Mouse (Mus musculus) forebrain, embryonic 15.5 days (tissue): ENCODE data around the gene Zfp493. TPM values are rescaled to one million over a fixed set of nuclear protein-coding genes. Genes with fewer than 3 reads are reported as not detected.
"Not testable (repeated sequence)": the region's sequence is repeated elsewhere in the genome, so short reads cannot be mapped to it uniquely, and the experiment has no call there.

Experiments used
- ATAC-seq: fragments of 200-750 bp; cut with Nextera tagmentation; replicated peaks from 2 replicates; pipeline ENCODE4 v1.8.0; 2017; ENCODE audit warnings: mild to moderate bottlenecking, moderate TSS enrichment, moderate library complexity
- H3K27ac ChIP-seq: fragments of 300-500 bp; sonication (generic); replicated peaks from 2 replicates; pipeline ENCODE4 v1.5.1; 2015; ENCODE audit warnings: mild to moderate bottlenecking, inconsistent platforms
- H3K27me3 ChIP-seq: fragments of 300-500 bp; sonication (generic); 2 replicates; pipeline ENCODE4 v1.6.1; 2015; ENCODE audit warnings: inconsistent platforms
- H3K36me3 ChIP-seq: fragments of 300-500 bp; sonication (generic); 2 replicates; pipeline ENCODE4 v1.6.1; 2015; ENCODE audit warnings: mild to moderate bottlenecking, inconsistent platforms
- H3K4me1 ChIP-seq: fragments of 300-500 bp; sonication (generic); 2 replicates; pipeline ENCODE4 v1.6.1; 2015; ENCODE audit warnings: inconsistent platforms
- H3K4me2 ChIP-seq: fragments of 300-500 bp; sonication (generic); replicated peaks from 2 replicates; pipeline ENCODE4 v1.6.1; 2015; ENCODE audit warnings: mild to moderate bottlenecking, inconsistent platforms
- H3K4me3 ChIP-seq: fragments of 300-500 bp; sonication (generic); 2 replicates; pipeline ENCODE4 v1.5.1; 2015; ENCODE audit warnings: mild to moderate bottlenecking, inconsistent platforms
- H3K9ac ChIP-seq: fragments of 300-500 bp; sonication (generic); replicated peaks from 2 replicates; pipeline ENCODE4 v1.6.1; 2015; ENCODE audit warnings: mild to moderate bottlenecking, inconsistent platforms
- H3K9me3 ChIP-seq: fragments of 300-500 bp; sonication (generic); 2 replicates; pipeline ENCODE4 v1.6.1; 2016; ENCODE audit warnings: inconsistent platforms
- WGBS: fragments of 180-500 bp; shearing (Covaris S2); methylation state at CpG from one replicate; pipeline ENCODE4 v1.1.7; 2015; ENCODE audit warnings: mixed read lengths; 5-methylcytosine and 5-hydroxymethylcytosine counted together
- polyA plus RNA-seq: library from polyadenylated mRNA; unstranded; fragments of >200 nt; fragmentation: Nextera tagmentation; extraction: Ambion mirVana; gene quantifications from 2 replicates; pipeline ENCODE4 v1.2.1, GENCODE M21; 2015

The Zfp493 gene
- polyA plus RNA-seq: 2.8 and 3.5 TPM in 2 replicates

GRCm38 (mm10) chr13:67779265-67780221, at the start of gene Zfp493:
Zfp493 (plus strand) TSS chr13:67779693.
- Histone ChIP-seq H3K9ac (peak within 1 kb of the TSS; percentile 71), H3K27me3 (no peaks in the 10 kb centered on the region), H3K9me3 (no peaks in the 10 kb centered on the region), H3K4me3 (peak within 1 kb of the TSS; percentile 74), H3K4me2 (peak within 1 kb of the TSS; percentile 70), H3K36me3 (no peaks in the 10 kb centered on the region), H3K4me1 (peaks cover 9% of the 10 kb centered on the region), H3K27ac (no peak within 1 kb of the TSS)
- ATAC-seq: peak; percentile 98
- 9% methylated on average over 26 of the region's 26 CpGs for WGBS

- not testable (repeated sequence) for H3K4me1 ChIP-seq, H3K4me2 ChIP-seq, H3K27me3 ChIP-seq, H3K9ac ChIP-seq, ATAC-seq, H3K4me3 ChIP-seq, H3K27ac ChIP-seq, H3K9me3 ChIP-seq, H3K36me3 ChIP-seq
- WGBS: 92% methylated on average over 9 of the region's 9 CpGs
Observed at GRCm38 (mm10) chr13:67734391-67734790, 45.1 kb upstream of the Zfp493 start.

- 91% methylated on average over 3 of the region's 3 CpGs for WGBS
- Histone ChIP-seq H3K27me3 (no peaks in the 10 kb centered on the region), H3K9ac (no peak overlapping the region), H3K4me3 (no peak overlapping the region), H3K27ac (no peak overlapping the region), H3K4me2 (no peak overlapping the region), H3K36me3 (peaks cover 7% of the 10 kb centered on the region), H3K4me1 (no peaks in the 10 kb centered on the region), H3K9me3 (0 out of 2 replicates have a peak, but pooled peaks cover 2% of the 10 kb centered on the region)
- ATAC-seq: no peak
Observed at GRCm38 (mm10) chr13:67742941-67743340, 36.6 kb upstream of the Zfp493 start.

- WGBS: 92% methylated on average over 9 of the region's 9 CpGs
- no peak overlapping the region for H3K27ac ChIP-seq
- H3K4me3 ChIP-seq: no peak overlapping the region
Observed at GRCm38 (mm10) chr13:67743896-67744295, 35.6 kb upstream of the Zfp493 start.

GRCm38 (mm10) chr13:67754333-67755306, 24.9 kb upstream of the Zfp493 start, which contains the start of gene Zfp85:
Zfp85 (minus strand) TSS chr13:67755228.
- H3K4me2 ChIP-seq: peak within 1 kb of the TSS; percentile 61
- H3K27ac ChIP-seq: peak within 1 kb of the TSS; percentile 62
- H3K9ac ChIP-seq: peak within 1 kb of the TSS; percentile 77
- peak within 1 kb of the TSS; percentile 72 for H3K4me3 ChIP-seq
- no peaks in the 10 kb centered on the region for H3K27me3 ChIP-seq
- ATAC-seq: peak; percentile 96
- H3K9me3 ChIP-seq: no peaks in the 10 kb centered on the region
- WGBS: 7% methylated on average over 24 of the region's 24 CpGs
- peaks cover 8% of the 10 kb centered on the region for H3K36me3 ChIP-seq
- H3K4me1 ChIP-seq: peaks cover 8% of the 10 kb centered on the region

More at GRCm38 (mm10) chr13:67743896-67744295, 35.6 kb upstream of the Zfp493 start:
- no peak for ATAC-seq
- peaks cover 17% of the 10 kb centered on the region for H3K36me3 ChIP-seq
- 0 out of 2 replicates have a peak, but pooled peaks cover 8% of the 10 kb centered on the region for H3K9me3 ChIP-seq
- H3K4me2 ChIP-seq: no peak overlapping the region
- no peak overlapping the region for H3K9ac ChIP-seq
- no peaks in the 10 kb centered on the region for H3K27me3 ChIP-seq
- H3K4me1 ChIP-seq: no peaks in the 10 kb centered on the region

GRCm38 (mm10) chr13:67755761-67756160, 23.7 kb upstream of the Zfp493 start:
- Histone ChIP-seq H3K9ac (0 out of 2 replicates have a peak overlapping the region, but pooled peaks have one; percentile 77), H3K4me1 (peaks cover 8% of the 10 kb centered on the region), H3K36me3 (peaks cover 6% of the 10 kb centered on the region), H3K27ac (no peak overlapping the region), H3K27me3 (no peaks in the 10 kb centered on the region), H3K4me2 (no peak overlapping the region), H3K4me3 (peak overlapping the region; percentile 72), H3K9me3 (no peaks in the 10 kb centered on the region)
- ATAC-seq: no peak
- 74% methylated on average over 6 of the region's 6 CpGs for WGBS

GRCm38 (mm10) chr13:67759966-67760365, 19.5 kb upstream of the Zfp493 start:
- H3K36me3 ChIP-seq: no peaks in the 10 kb centered on the region
- no peaks in the 10 kb centered on the region for H3K27me3 ChIP-seq
- H3K27ac ChIP-seq: no peak overlapping the region
- H3K9me3 ChIP-seq: no peaks in the 10 kb centered on the region
- no peak overlapping the region for H3K4me2 ChIP-seq
- WGBS: 81% methylated on average over 1 of the region's 1 CpGs
- H3K4me3 ChIP-seq: no peak overlapping the region
- H3K9ac ChIP-seq: no peak overlapping the region
- ATAC-seq: no peak
- H3K4me1 ChIP-seq: peaks cover 4% of the 10 kb centered on the region

GRCm38 (mm10) chr13:67763031-67763768, 16.3 kb upstream of the Zfp493 start:
- Histone ChIP-seq H3K9me3 (no peaks in the 10 kb centered on the region), H3K9ac (no peak overlapping the region), H3K36me3 (no peaks in the 10 kb centered on the region), H3K4me1 (no peaks in the 10 kb centered on the region), H3K4me3 (no peak overlapping the region), H3K27ac (no peak overlapping the region), H3K27me3 (no peaks in the 10 kb centered on the region), H3K4me2 (no peak overlapping the region)
- ATAC-seq: no peak
- WGBS: 84% methylated on average over 2 of the region's 2 CpGs

GRCm38 (mm10) chr13:67791921-67792455, 12.5 kb downstream of the Zfp493 start:
- 89% methylated on average over 10 of the region's 10 CpGs for WGBS
- Histone ChIP-seq H3K36me3 (peaks cover 7% of the 10 kb centered on the region; the same call in 1 of the 2 replicates), H3K9ac (no peak overlapping the region), H3K27ac (no peak overlapping the region), H3K4me3 (no peak overlapping the region), H3K9me3 (no peaks in the 10 kb centered on the region), H3K27me3 (no peaks in the 10 kb centered on the region), H3K4me1 (no peaks in the 10 kb centered on the region), H3K4me2 (no peak overlapping the region)
- ATAC-seq: no peak

- 39% methylated on average over 3 of the region's 3 CpGs for WGBS
- no peak overlapping the region for H3K4me3 ChIP-seq
- no peaks in the 10 kb centered on the region for H3K27me3 ChIP-seq
- no peak overlapping the region for H3K27ac ChIP-seq
- H3K9ac ChIP-seq: no peak overlapping the region
- no peaks in the 10 kb centered on the region for H3K36me3 ChIP-seq
- ATAC-seq: no peak
- no peak overlapping the region for H3K4me2 ChIP-seq
- H3K9me3 ChIP-seq: no peaks in the 10 kb centered on the region
- no peaks in the 10 kb centered on the region for H3K4me1 ChIP-seq
Observed at GRCm38 (mm10) chr13:67798618-67799017, 19.1 kb downstream of the Zfp493 start.

GRCm38 (mm10) chr13:67799151-67799550, 19.7 kb downstream of the Zfp493 start:
- H3K4me2 ChIP-seq, H3K9ac ChIP-seq, H3K4me1 ChIP-seq, H3K27ac ChIP-seq, H3K27me3 ChIP-seq, H3K4me3 ChIP-seq, H3K36me3 ChIP-seq, ATAC-seq, H3K9me3 ChIP-seq: not testable (repeated sequence)
- 71% methylated on average over 3 of the region's 3 CpGs for WGBS
